8 mouse cellular contexts compared by ENCODE assay signal in the genomic region with DNA sequence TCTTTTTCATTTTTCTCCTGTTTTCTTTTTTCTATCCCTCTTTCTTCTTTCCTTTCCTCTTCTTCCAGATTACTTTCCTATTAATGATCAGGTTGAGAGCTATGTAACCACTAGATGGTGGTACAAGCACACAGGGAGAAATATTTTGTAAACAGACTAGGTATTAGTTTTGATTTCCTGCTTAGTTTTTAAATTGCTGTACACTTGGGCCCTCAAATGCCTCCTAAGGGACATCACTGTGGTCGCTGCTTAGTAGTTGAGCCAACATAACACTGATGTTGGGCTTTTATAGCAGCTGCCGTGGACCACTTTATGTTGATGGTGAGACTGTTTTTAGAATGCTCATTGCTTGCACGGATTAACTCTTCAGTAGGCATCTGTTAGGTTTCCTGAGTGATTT.
A peak's percentile ranks its signal among the peaks of the same experiment; 100 is the strongest.
DNase-seq lines count a peak whose midpoint lies in the region; ATAC-seq and TF ChIP-seq lines count a peak whose summit lies in the region.

No protein-coding gene starts in this region.

- no peak for TF ChIP-seq POLR2A in cortical plate, adult 2 months (IDR thresholded peaks at IDR 0.05; ENCODE audit: extremely low read depth, insufficient read depth, low read length)

- intact Hi-C loops in gastrocnemius, postnatal 36 days (cut with DNase I), result no loop called here

- no peak for DNase-seq in liver, postnatal 0 days
- peak; percentile 22 to 27 for DNase-seq in layer of hippocampus, postnatal 10 days (ENCODE audit: low spot score in 2 of 2)
- peak; percentile 75 for DNase-seq in splenic B cell, adult 2 months (ENCODE audit: low read depth, low spot score)
- DNase-seq in gastrocnemius, postnatal 36 days, result no peak

- no peak overlapping the region for H3K27ac ChIP-seq in forebrain, embryonic 13.5 days
- H3K27ac ChIP-seq in forebrain, embryonic 16.5 days (ENCODE audit: low read length), result no peak overlapping the region
- H3K27ac ChIP-seq in liver, postnatal 0 days (ENCODE audit: low read depth), result no peak overlapping the region
- no peak overlapping the region for H3K27ac ChIP-seq in liver, embryonic 12.5 days
- H3K27ac ChIP-seq in cortical plate, adult 2 months (ENCODE audit: insufficient read depth, low read length), result no peak overlapping the region

- peak; percentile 81 for TF ChIP-seq CTCF in liver, postnatal 0 days (IDR thresholded peaks at IDR 0.05; ENCODE audit: low read depth)
- TF ChIP-seq CTCF in cortical plate, adult 2 months (IDR thresholded peaks at IDR 0.05; ENCODE audit: extremely low read depth, insufficient read depth, low read length), result 0 out of 2 replicates have a peak, but pooled peaks have one; percentile 15

- H3K4me3 ChIP-seq in forebrain, embryonic 13.5 days, result no peak overlapping the region
- H3K4me3 ChIP-seq in forebrain, embryonic 16.5 days (replicated peaks; ENCODE audit: low read length), result no peak overlapping the region
- no peak overlapping the region for H3K4me3 ChIP-seq in liver, postnatal 0 days (ENCODE audit: low read depth, low read length)
- H3K4me3 ChIP-seq in liver, embryonic 12.5 days, result no peak overlapping the region
- H3K4me3 ChIP-seq in cortical plate, adult 2 months (ENCODE audit: insufficient read depth, low read length), result peak overlapping the region; percentile 32

- H3K36me3 ChIP-seq in forebrain, embryonic 13.5 days (ENCODE audit: poor library complexity, severe bottlenecking), result no peaks in the 10 kb centered on the region
- no peaks in the 10 kb centered on the region for H3K36me3 ChIP-seq in forebrain, embryonic 16.5 days (ENCODE audit: control insufficient read depth, insufficient read depth)
- H3K36me3 ChIP-seq in liver, postnatal 0 days (replicated peaks; ENCODE audit: insufficient read depth, low read length), result no peaks in the 10 kb centered on the region
- no peaks in the 10 kb centered on the region for H3K36me3 ChIP-seq in liver, embryonic 12.5 days
- no peaks in the 10 kb centered on the region for H3K36me3 ChIP-seq in splenic B cell, adult 2 months (ENCODE audit: control insufficient read depth, insufficient read depth, low read length, poor library complexity, severe bottlenecking)

- 48% methylated on average over 3 of the region's 3 CpGs for WGBS in forebrain, embryonic 13.5 days
- 38% methylated on average over 3 of the region's 3 CpGs for WGBS in forebrain, embryonic 16.5 days
- WGBS in liver, postnatal 0 days (ENCODE audit: insufficient replicate concordance), result 37% methylated on average over 3 of the region's 3 CpGs
- 49% methylated on average over 3 of the region's 3 CpGs for WGBS in liver, embryonic 12.5 days (ENCODE audit: insufficient replicate concordance)

- H3K27me3 ChIP-seq in forebrain, embryonic 13.5 days, result no peaks in the 10 kb centered on the region
- no peaks in the 10 kb centered on the region for H3K27me3 ChIP-seq in forebrain, embryonic 16.5 days (replicated peaks; ENCODE audit: control insufficient read depth, insufficient read depth, low read length)
- H3K27me3 ChIP-seq in liver, postnatal 0 days (ENCODE audit: insufficient read depth, low read length), result no peaks in the 10 kb centered on the region
- H3K27me3 ChIP-seq in liver, embryonic 12.5 days (replicated peaks), result no peaks in the 10 kb centered on the region
- H3K27me3 ChIP-seq in splenic B cell, adult 2 months (ENCODE audit: control insufficient read depth, insufficient read depth, low read length, poor library complexity, severe bottlenecking), result no peaks in the 10 kb centered on the region

- no peak overlapping the region for H3K9ac ChIP-seq in forebrain, embryonic 13.5 days
- H3K9ac ChIP-seq in forebrain, embryonic 16.5 days (replicated peaks; ENCODE audit: low read depth, low read length), result no peak overlapping the region
- no peak overlapping the region for H3K9ac ChIP-seq in liver, postnatal 0 days (replicated peaks)
- no peak overlapping the region for H3K9ac ChIP-seq in liver, embryonic 12.5 days

- peak; percentile 48; the same call in 1 of the 2 replicates for ATAC-seq in forebrain, embryonic 13.5 days
- ATAC-seq in forebrain, embryonic 16.5 days, result no peak
- ATAC-seq in liver, postnatal 0 days, result no peak
- no peak for ATAC-seq in liver, embryonic 12.5 days

- no peak overlapping the region for H3K4me2 ChIP-seq in forebrain, embryonic 13.5 days
- no peak overlapping the region for H3K4me2 ChIP-seq in forebrain, embryonic 16.5 days (ENCODE audit: low read length)
- H3K4me2 ChIP-seq in liver, postnatal 0 days (ENCODE audit: low read depth, low read length), result no peak overlapping the region
- no peak overlapping the region for H3K4me2 ChIP-seq in liver, embryonic 12.5 days

- H3K9me3 ChIP-seq in forebrain, embryonic 13.5 days (replicated peaks), result no peaks in the 10 kb centered on the region
- no peaks in the 10 kb centered on the region for H3K9me3 ChIP-seq in forebrain, embryonic 16.5 days (ENCODE audit: control insufficient read depth, low read length)
- H3K9me3 ChIP-seq in liver, postnatal 0 days (ENCODE audit: low read length), result no peaks in the 10 kb centered on the region
- no peaks in the 10 kb centered on the region for H3K9me3 ChIP-seq in liver, embryonic 12.5 days (replicated peaks)

- TF ChIP-seq EP300 in liver, postnatal 0 days (IDR thresholded peaks at IDR 0.05; ENCODE audit: low read depth), result no peak

- H3K4me1 ChIP-seq in forebrain, embryonic 13.5 days, result peaks cover 25% of the 10 kb centered on the region
- H3K4me1 ChIP-seq in forebrain, embryonic 16.5 days (replicated peaks; ENCODE audit: control insufficient read depth, insufficient read depth, low read length), result peaks cover 19% of the 10 kb centered on the region
- no peaks in the 10 kb centered on the region for H3K4me1 ChIP-seq in liver, postnatal 0 days (ENCODE audit: insufficient read depth)
- H3K4me1 ChIP-seq in liver, embryonic 12.5 days, result peaks cover 8% of the 10 kb centered on the region
- H3K4me1 ChIP-seq in cortical plate, adult 2 months (ENCODE audit: control insufficient read depth, insufficient read depth, low read length), result no peaks in the 10 kb centered on the region; the same call in 1 of the 2 replicates

Comparison
In these comparisons a context has a peak if more than half of its experiments do, and no peak if none do; other contexts are left out.
1. DNase-seq: peak in layer of hippocampus, postnatal 10 days (2 of 2) and splenic B cell, adult 2 months (single experiment); none in liver, postnatal 0 days (single experiment) and gastrocnemius, postnatal 36 days (0 of 2).